In the genomic region with DNA sequence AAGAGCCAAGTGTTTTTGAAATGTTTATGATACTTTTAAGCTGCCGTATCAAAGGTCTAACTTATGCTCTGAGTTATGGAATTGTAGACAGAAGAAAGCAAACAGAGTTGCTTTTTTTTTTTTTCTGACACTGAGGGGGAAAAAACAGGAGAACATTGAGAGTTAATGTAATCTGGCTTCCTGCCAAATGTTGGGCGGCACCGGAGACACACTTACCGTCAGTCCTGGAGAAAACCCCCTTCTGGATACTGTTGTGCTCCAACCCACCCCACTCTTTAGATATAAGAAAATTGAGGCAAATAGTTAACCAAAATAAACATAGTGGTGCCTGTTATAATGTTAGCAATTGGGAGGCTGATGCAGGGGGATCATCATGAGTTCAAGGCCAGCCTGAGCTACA, we compare ENCODE assay signal across 10 mouse cellular contexts. TPM values are rescaled to one million over a fixed set of nuclear protein-coding genes. Genes with fewer than 3 reads are reported as not detected.
A peak's percentile ranks its signal among the peaks of the same experiment; 100 is the strongest.
DNase-seq lines count a peak whose midpoint lies in the region; ATAC-seq lines count a peak whose summit lies in the region.
"Had no signal": no experiment of that assay in that cellular context is flagged by ENCODE, and none has a peak within 500 bp of the region (broad histone marks: within the 10 kb centered on the region; RNA-seq: fewer than 3 reads in every experiment).

No protein-coding gene starts in this region.

- H3K27me3 ChIP-seq in kidney, embryonic 15.5 days, result no peaks in the 10 kb centered on the region
- no peaks in the 10 kb centered on the region for H3K27me3 ChIP-seq in embryonic facial prominence, embryonic 15.5 days
- no peaks in the 10 kb centered on the region for H3K27me3 ChIP-seq in kidney, embryonic 16.5 days (ENCODE audit: insufficient read depth, low read length)

- peak; percentile 29; the same call in 1 of the 2 replicates for ATAC-seq in kidney, embryonic 15.5 days (replicated peaks; ENCODE audit: low FRiP score)
- no peak for ATAC-seq in embryonic facial prominence, embryonic 15.5 days (ENCODE audit: insufficient number of reproducible peaks, low FRiP score, low TSS enrichment, low read depth)
- peak; percentile 36 for ATAC-seq in kidney, embryonic 16.5 days (ENCODE audit: low FRiP score, low TSS enrichment)

- H3K36me3 ChIP-seq in kidney, embryonic 15.5 days, result no peaks in the 10 kb centered on the region
- H3K36me3 ChIP-seq in embryonic facial prominence, embryonic 15.5 days, result no peaks in the 10 kb centered on the region
- no peaks in the 10 kb centered on the region for H3K36me3 ChIP-seq in kidney, embryonic 16.5 days (ENCODE audit: insufficient read depth, low read length)
- H3K36me3 ChIP-seq: G1E had no signal

- H3K4me1 ChIP-seq in kidney, embryonic 15.5 days, result peaks cover 41% of the 10 kb centered on the region
- H3K4me1 ChIP-seq in embryonic facial prominence, embryonic 15.5 days, result peaks cover 17% of the 10 kb centered on the region
- peaks cover 40% of the 10 kb centered on the region for H3K4me1 ChIP-seq in kidney, embryonic 16.5 days (ENCODE audit: insufficient read depth, low read length)

- peak overlapping the region; percentile 45 for H3K4me2 ChIP-seq in kidney, embryonic 15.5 days
- H3K4me2 ChIP-seq in embryonic facial prominence, embryonic 15.5 days (replicated peaks), result no peak overlapping the region
- H3K4me2 ChIP-seq in kidney, embryonic 16.5 days (replicated peaks; ENCODE audit: low read depth, low read length), result peak overlapping the region; percentile 35

- H3K4me3 ChIP-seq in kidney, embryonic 15.5 days (replicated peaks), result no peak overlapping the region
- no peak overlapping the region for H3K4me3 ChIP-seq in embryonic facial prominence, embryonic 15.5 days (replicated peaks)
- H3K4me3 ChIP-seq in kidney, embryonic 16.5 days (ENCODE audit: low read length), result no peak overlapping the region
- H3K4me3 ChIP-seq: myocyte had no signal

- DNase-seq in kidney, adult 9 months, result no peak
- peak; percentile 38 for DNase-seq in naive thymus-derived CD4-positive, alpha-beta T cell, adult 2 months (ENCODE audit: low read depth)
- no peak for DNase-seq in urinary bladder, adult 18-20 months (ENCODE audit: low spot score in 2 of 2)
- DNase-seq in adrenal gland, postnatal 14 days, result no peak
- no peak for DNase-seq in frontal cortex, postnatal 10 days (ENCODE audit: low spot score in 2 of 2)

- no peaks in the 10 kb centered on the region for H3K9me3 ChIP-seq in kidney, embryonic 15.5 days (replicated peaks)
- no peaks in the 10 kb centered on the region for H3K9me3 ChIP-seq in embryonic facial prominence, embryonic 15.5 days (replicated peaks)
- no peaks in the 10 kb centered on the region for H3K9me3 ChIP-seq in kidney, embryonic 16.5 days (ENCODE audit: low read length)
- H3K9me3 ChIP-seq: G1E had no signal

- 16% methylated on average over 4 of the region's 4 CpGs for WGBS in kidney, embryonic 15.5 days
- 11% methylated on average over 4 of the region's 4 CpGs for WGBS in embryonic facial prominence, embryonic 15.5 days
- 15% methylated on average over 4 of the region's 4 CpGs for WGBS in kidney, embryonic 16.5 days

- no peak overlapping the region for H3K9ac ChIP-seq in kidney, embryonic 15.5 days
- no peak overlapping the region for H3K9ac ChIP-seq in embryonic facial prominence, embryonic 15.5 days
- H3K9ac ChIP-seq in kidney, embryonic 16.5 days (replicated peaks; ENCODE audit: low read length), result no peak overlapping the region; the same call in 1 of the 2 replicates

- peak overlapping the region; percentile 88 for H3K27ac ChIP-seq in kidney, embryonic 15.5 days
- peak overlapping the region; percentile 71 for H3K27ac ChIP-seq in embryonic facial prominence, embryonic 15.5 days (replicated peaks)
- peak overlapping the region; percentile 91 for H3K27ac ChIP-seq in kidney, embryonic 16.5 days (ENCODE audit: low read length)

RNA-seq across cellular contexts. Expression of gene Gmpr, which starts 52.6 kb away (rescaled TPM):
- 49.9 and 52.1 TPM in 2 replicates for polyA plus RNA-seq in kidney, embryonic 15.5 days (2015; fragmentation: Nextera tagmentation; extraction: Ambion mirVana)
- 39.3 and 39.6 TPM in 2 replicates for polyA plus RNA-seq in embryonic facial prominence, embryonic 15.5 days (2015; fragmentation: Nextera tagmentation; extraction: Ambion mirVana)
- 56.6 and 62.4 TPM in 2 replicates for polyA plus RNA-seq in kidney, embryonic 16.5 days (2015; fragmentation: Nextera tagmentation; extraction: Ambion mirVana)
- total RNA-seq in adrenal gland, postnatal 14 days (2021), result 142 and 201 TPM in 2 replicates
